Mouse (Mus musculus) megakaryocyte, embryonic 14.5 days (primary cell): ENCODE measurements at regions not wholly inside any gene's neighbourhood (a gene's known extent, or its start where the extent isn't known, plus 50 kb on each side); places are given as distances from the start of the nearest gene placed in this dataset.

ENCODE experiments used
- H3K27me3 ChIP-seq: replicated peaks from 2 replicates; pipeline ENCODE3; 2012; ENCODE audit warnings: inconsistent platforms
- H3K36me3 ChIP-seq: replicated peaks from 2 replicates; pipeline ENCODE3; 2012; ENCODE audit warnings: low read length, inconsistent platforms, mixed read lengths
- H3K4me1 ChIP-seq: 2 replicates; pipeline ENCODE4 v1.6.1; 2012; ENCODE audit warnings: inconsistent platforms
- H3K4me3 ChIP-seq: replicated peaks from 2 replicates; pipeline ENCODE3; 2012; ENCODE audit warnings: moderate library complexity, mild to moderate bottlenecking, inconsistent platforms
- H3K9me3 ChIP-seq: 2 replicates; pipeline ENCODE4 v1.6.1; 2012; ENCODE audit warnings: inconsistent platforms
- FLI1 ChIP-seq: IDR thresholded peaks from 2 replicates; pipeline ENCODE4 v1.6.1; 2012; ENCODE audit warnings: low read length, inconsistent platforms, mixed read lengths
- GATA1 ChIP-seq: IDR thresholded peaks from 3 replicates; pipeline ENCODE4 v1.6.1; 2012; ENCODE audit warnings: mixed read lengths, low read length, inconsistent platforms, borderline replicate concordance

- no peaks in the 10 kb centered on the region for H3K36me3 ChIP-seq
- no peak for TF ChIP-seq GATA1
- no peak for TF ChIP-seq FLI1
Measured at GRCm38 (mm10) chr4:45713837-45714508, 84.8 kb upstream of the Aldh1b1 start.

DNA sequence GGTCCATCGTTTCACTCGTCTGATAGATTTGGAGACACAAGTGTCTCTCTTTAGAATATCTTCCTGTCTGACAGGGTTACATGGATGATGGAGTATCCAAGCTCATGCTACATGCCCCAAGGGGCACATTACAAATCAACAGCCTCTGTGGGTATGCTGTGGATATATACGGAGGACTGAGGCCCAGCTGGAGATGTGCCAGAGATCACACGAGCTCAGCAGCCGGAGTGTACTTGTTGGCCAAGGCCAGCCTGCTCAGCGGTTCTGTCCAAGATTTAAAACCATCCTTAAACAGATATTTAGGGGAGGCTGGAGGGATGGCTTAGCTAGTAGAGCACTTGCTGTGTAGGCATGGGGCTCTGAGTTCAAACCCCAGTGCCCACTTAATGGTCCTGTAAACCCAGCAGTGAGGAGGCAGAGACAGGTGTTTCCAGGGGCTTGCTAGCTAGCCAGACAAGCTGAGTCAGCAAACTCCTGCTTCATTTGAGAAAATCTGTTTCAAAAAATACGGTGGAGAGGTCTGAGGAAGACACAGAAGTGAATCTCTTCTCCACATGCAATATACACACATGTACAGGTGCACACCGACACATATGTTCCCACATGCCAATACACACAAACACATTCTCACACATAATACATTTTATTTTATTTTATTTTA is 85.6 kb upstream of the Aldh1b1 start:
- peaks cover 4% of the 10 kb centered on the region for H3K4me1 ChIP-seq

More at GRCm38 (mm10) chr4:45713837-45714508, 84.8 kb upstream of the Aldh1b1 start:
- Histone ChIP-seq H3K4me1 (peaks cover 7% of the 10 kb centered on the region), H3K9me3 (no peaks in the 10 kb centered on the region), H3K27me3 (peaks cover 10% of the 10 kb centered on the region), H3K4me3 (no peak overlapping the region)

GRCm38 (mm10) chr4:45703997-45704396 is 94.8 kb upstream of the Aldh1b1 start:
- no peak overlapping the region for H3K4me3 ChIP-seq

More for the DNA sequence above, 85.6 kb upstream of the Aldh1b1 start:
- TF ChIP-seq GATA1 (no peak), FLI1 (no peak)
- H3K9me3 ChIP-seq: peaks cover 3% of the 10 kb centered on the region; the same call in 1 of the 2 replicates
- H3K27me3 ChIP-seq: peaks cover 10% of the 10 kb centered on the region
- no peaks in the 10 kb centered on the region for H3K36me3 ChIP-seq
- H3K4me3 ChIP-seq: no peak overlapping the region

DNA sequence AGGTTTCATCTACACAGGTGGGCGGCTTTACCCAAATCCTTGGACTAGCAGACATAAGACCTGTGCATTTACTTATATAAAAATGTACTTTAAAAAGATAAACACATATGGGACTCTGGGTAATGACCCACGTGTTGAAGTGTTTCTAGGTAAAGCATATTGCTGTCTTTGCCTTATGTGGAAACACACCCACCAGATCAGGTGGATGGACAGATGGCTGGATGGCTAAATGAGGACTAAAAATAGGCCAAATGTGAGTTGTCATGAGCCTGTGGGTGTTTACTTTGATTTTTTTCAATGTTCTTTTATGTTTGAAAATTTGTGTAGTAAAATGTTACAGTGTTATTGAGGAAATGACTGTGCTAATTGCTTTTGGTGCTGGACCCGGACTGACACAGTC is 99.2 kb upstream of the Aldh1b1 start:
- no peak for TF ChIP-seq GATA1
- no peaks in the 10 kb centered on the region for H3K4me1 ChIP-seq
- H3K27me3 ChIP-seq: peaks cover 18% of the 10 kb centered on the region

More at GRCm38 (mm10) chr4:45703997-45704396, 94.8 kb upstream of the Aldh1b1 start:
- Histone ChIP-seq H3K9me3 (peaks cover 30% of the 10 kb centered on the region), H3K4me1 (no peaks in the 10 kb centered on the region), H3K36me3 (no peaks in the 10 kb centered on the region), H3K27me3 (peaks cover 16% of the 10 kb centered on the region)
- no peak for TF ChIP-seq FLI1
- no peak for TF ChIP-seq GATA1

DNA sequence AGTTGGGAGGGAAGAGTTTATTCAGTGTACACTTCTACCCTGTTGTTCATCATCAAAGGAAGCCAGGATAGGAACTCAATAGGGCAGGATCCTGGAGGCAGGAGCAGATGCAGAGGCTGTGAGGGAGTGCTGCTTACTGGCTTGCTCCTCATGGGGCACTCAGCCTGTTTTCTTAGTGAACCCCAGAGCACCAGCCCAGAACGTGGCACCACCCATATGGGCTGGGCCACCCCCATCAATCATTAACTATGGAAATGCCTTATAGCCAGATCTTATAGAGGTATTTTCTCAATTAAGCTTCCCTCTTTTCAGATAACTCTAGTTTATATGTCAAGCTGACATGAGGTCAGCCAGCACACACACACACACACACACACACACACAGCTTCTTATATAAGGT is 103.6 kb upstream of the Aldh1b1 start:
- Histone ChIP-seq H3K4me1 (no peaks in the 10 kb centered on the region), H3K36me3 (no peaks in the 10 kb centered on the region), H3K9me3 (peaks cover 24% of the 10 kb centered on the region), H3K4me3 (no peak overlapping the region), H3K27me3 (peaks cover 10% of the 10 kb centered on the region)
- TF ChIP-seq GATA1 (no peak), FLI1 (no peak)

More for the DNA sequence above, 99.2 kb upstream of the Aldh1b1 start:
- no peak overlapping the region for H3K4me3 ChIP-seq
- peaks cover 22% of the 10 kb centered on the region for H3K9me3 ChIP-seq
- H3K36me3 ChIP-seq: no peaks in the 10 kb centered on the region

DNA sequence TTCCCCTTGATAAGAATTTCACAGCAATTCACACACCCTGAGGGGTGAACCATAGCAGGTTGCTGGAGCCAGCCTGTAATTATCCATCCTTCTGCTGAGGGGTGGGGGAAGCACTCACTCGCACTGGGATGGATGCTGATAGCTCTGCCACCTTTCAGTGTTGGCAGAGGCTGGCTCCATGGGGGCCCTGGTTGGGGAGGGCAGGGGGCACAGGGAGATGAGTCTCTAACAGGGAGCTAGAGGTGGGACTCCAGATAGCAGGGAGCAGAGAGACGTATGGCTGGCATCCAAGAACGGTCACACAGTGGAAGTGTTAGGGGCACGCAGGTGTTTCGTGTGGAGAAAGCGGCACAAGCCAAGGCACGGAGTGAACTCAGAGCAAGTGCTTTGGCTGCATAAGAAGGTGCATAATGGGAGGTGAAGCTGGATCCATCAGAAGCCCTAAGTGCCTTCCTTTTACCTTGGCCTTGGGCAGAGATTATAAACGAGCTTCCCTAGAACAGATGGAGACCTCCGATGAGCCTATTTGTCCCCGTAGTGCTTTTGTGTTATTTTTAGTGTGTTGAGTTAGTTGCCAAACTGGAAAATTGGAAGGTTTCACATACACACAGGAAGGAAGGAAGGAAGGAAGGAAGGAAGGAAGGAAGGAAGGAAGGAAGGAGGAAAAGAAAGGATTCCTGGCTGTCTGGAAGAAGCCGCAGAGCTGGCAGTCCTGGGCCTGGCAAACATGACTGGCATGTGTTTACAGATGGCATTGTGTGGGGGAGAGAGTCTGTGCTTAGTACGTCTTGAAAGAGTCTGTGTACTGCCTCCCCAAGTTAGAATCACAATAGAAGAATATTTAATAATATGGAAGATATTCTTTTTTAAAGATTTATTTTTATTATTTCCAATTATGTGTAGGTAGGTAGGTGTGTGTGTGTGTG is 108.6 kb upstream of the Aldh1b1 start:
- peaks cover 25% of the 10 kb centered on the region for H3K9me3 ChIP-seq
- H3K36me3 ChIP-seq: no peaks in the 10 kb centered on the region
- TF ChIP-seq FLI1 (no peak), GATA1 (no peak)
- no peak overlapping the region for H3K4me3 ChIP-seq
- H3K4me1 ChIP-seq: no peaks in the 10 kb centered on the region
- peaks cover 31% of the 10 kb centered on the region for H3K27me3 ChIP-seq

- Histone ChIP-seq H3K27me3 (peaks cover 34% of the 10 kb centered on the region), H3K36me3 (no peaks in the 10 kb centered on the region), H3K4me3 (no peak overlapping the region), H3K9me3 (peaks cover 25% of the 10 kb centered on the region), H3K4me1 (no peaks in the 10 kb centered on the region)
- no peak for TF ChIP-seq FLI1
- no peak for TF ChIP-seq GATA1
Measured at GRCm38 (mm10) chr4:45689572-45689971, 109.2 kb upstream of the Aldh1b1 start.

DNA sequence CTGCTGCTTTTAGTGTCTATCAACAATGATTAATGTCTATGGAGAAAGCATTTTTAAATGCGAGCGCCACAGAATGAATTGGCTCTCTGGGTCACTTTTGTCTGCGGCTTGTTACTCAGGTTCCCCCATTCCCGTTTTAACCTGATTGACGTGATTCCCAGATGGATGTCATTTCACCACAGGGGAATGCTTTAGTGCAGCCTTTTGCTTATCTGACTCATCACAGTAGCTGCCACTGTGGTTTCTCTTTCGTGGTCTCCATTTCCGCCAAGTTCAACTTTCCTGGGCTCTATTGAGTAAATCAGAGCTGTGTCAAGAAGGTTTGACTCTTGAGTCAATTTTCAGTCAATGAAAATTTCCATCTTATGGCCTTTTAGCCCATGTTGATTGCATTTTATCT is 110.6 kb upstream of the Aldh1b1 start:
- Histone ChIP-seq H3K4me1 (no peaks in the 10 kb centered on the region), H3K4me3 (no peak overlapping the region), H3K27me3 (peaks cover 34% of the 10 kb centered on the region), H3K9me3 (peaks cover 21% of the 10 kb centered on the region), H3K36me3 (no peaks in the 10 kb centered on the region)
- TF ChIP-seq GATA1 (no peak), FLI1 (no peak)

- H3K9me3 ChIP-seq: 0 out of 2 replicates have a peak, but pooled peaks cover 2% of the 10 kb centered on the region
- TF ChIP-seq FLI1 (no peak), GATA1 (no peak)
- H3K4me3 ChIP-seq: no peak overlapping the region
- H3K27me3 ChIP-seq: peaks cover 36% of the 10 kb centered on the region
- no peaks in the 10 kb centered on the region for H3K36me3 ChIP-seq
- no peaks in the 10 kb centered on the region for H3K4me1 ChIP-seq
Measured at GRCm38 (mm10) chr4:45685031-45685430, 113.8 kb upstream of the Aldh1b1 start.

DNA sequence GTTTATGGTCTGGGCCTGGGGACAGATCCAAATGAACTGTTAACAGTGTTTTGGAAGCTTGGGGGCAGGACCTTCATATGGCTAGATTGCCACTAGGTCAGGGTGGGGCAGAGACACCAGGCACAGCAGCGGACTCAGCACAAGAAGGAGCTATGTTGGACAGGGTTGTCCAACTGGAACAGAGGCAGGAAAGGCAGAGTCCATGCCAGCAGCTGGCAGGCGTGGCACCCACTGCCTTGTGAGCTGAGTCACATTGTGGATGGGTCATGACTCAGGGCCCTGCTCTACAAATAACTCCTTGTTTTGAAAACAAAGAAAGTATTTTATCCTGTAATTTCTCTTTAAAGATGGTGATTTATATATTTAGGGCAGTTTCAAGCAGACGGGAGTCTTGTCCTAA is 115.6 kb upstream of the Aldh1b1 start:
- no peaks in the 10 kb centered on the region for H3K4me1 ChIP-seq
- no peaks in the 10 kb centered on the region for H3K36me3 ChIP-seq
- no peak for TF ChIP-seq FLI1
- TF ChIP-seq GATA1: no peak
- H3K4me3 ChIP-seq: no peak overlapping the region
- peaks cover 23% of the 10 kb centered on the region for H3K27me3 ChIP-seq
- H3K9me3 ChIP-seq: no peaks in the 10 kb centered on the region
